Mouse (Mus musculus) cerebellum, postnatal 4 days (tissue): ENCODE measurements at regions not wholly inside any gene's neighbourhood (a gene's known extent, or its start where the extent isn't known, plus 50 kb on each side); places are given as distances from the start of the nearest gene placed in this dataset.

Experiments
- DNase-seq, 2 experiments: peaks; one replicate each; pipeline ENCODE4 v3.0.0; 2022; ENCODE audit warnings: low spot score in 2 of 2, mixed read lengths in 1 of 2

- no peak for DNase-seq
Measured at GRCm38 (mm10) chrX:11716773-11717172, 389.2 kb downstream of the H2al1j start.

GRCm38 (mm10) chrX:11718778-11719177, 391.2 kb downstream of the H2al1j start:
- DNase-seq: no peak

GRCm38 (mm10) chrX:11720517-11720916, 392.9 kb downstream of the H2al1j start:
- DNase-seq: no peak

- DNase-seq: no peak
Measured at GRCm38 (mm10) chrX:11722730-11723129, 395.1 kb downstream of the H2al1j start.

GRCm38 (mm10) chrX:11724718-11725117, 397.1 kb downstream of the H2al1j start:
- no peak for DNase-seq

- DNase-seq: no peak
Measured at GRCm38 (mm10) chrX:11726524-11727231, 399.1 kb downstream of the H2al1j start.

GRCm38 (mm10) chrX:11728481-11728880, 400.9 kb downstream of the H2al1j start:
- no peak for DNase-seq

GRCm38 (mm10) chrX:11729992-11730391, 402.4 kb downstream of the H2al1j start:
- DNase-seq: no peak

GRCm38 (mm10) chrX:11732371-11732770, 404.7 kb downstream of the H2al1j start:
- no peak for DNase-seq

GRCm38 (mm10) chrX:11734505-11735435, 407.1 kb downstream of the H2al1j start:
- no peak for DNase-seq

- peak in 1 of 2 experiments; percentile 71 for DNase-seq
Measured at GRCm38 (mm10) chrX:11735516-11736170, 408.0 kb downstream of the H2al1j start.

GRCm38 (mm10) chrX:11736481-11736880, 408.9 kb downstream of the H2al1j start:
- DNase-seq: no peak

GRCm38 (mm10) chrX:11739565-11739964, 411.9 kb downstream of the H2al1j start:
- no peak for DNase-seq

- DNase-seq: no peak
Measured at GRCm38 (mm10) chrX:11745911-11746310, 414.2 kb downstream of the Bcor start.

- no peak for DNase-seq
Measured at GRCm38 (mm10) chrX:11747386-11748121, 412.6 kb downstream of the Bcor start.

GRCm38 (mm10) chrX:11748278-11748677, 411.9 kb downstream of the Bcor start:
- DNase-seq: peak in 1 of 2 experiments; percentile 66

- DNase-seq: no peak
Measured at GRCm38 (mm10) chrX:11752513-11752912, 407.6 kb downstream of the Bcor start.

GRCm38 (mm10) chrX:11752973-11753590, 407.1 kb downstream of the Bcor start:
- no peak for DNase-seq

- DNase-seq: no peak
Measured at GRCm38 (mm10) chrX:11755046-11755445, 405.1 kb downstream of the Bcor start.

GRCm38 (mm10) chrX:11763351-11764082, 396.6 kb downstream of the Bcor start:
- DNase-seq: no peak
